Mouse (Mus musculus) heart, adult 9 months (tissue): ENCODE measurements around the gene Asprv1.
A peak's percentile ranks its signal among the peaks of the same experiment; 100 is the strongest.

Experiments used
- DNase-seq, 2 experiments: peaks; one replicate each; pipeline ENCODE4 v3.0.0; 2022; ENCODE audit warnings: low spot score in 2 of 2

The Asprv1 gene

DNA sequence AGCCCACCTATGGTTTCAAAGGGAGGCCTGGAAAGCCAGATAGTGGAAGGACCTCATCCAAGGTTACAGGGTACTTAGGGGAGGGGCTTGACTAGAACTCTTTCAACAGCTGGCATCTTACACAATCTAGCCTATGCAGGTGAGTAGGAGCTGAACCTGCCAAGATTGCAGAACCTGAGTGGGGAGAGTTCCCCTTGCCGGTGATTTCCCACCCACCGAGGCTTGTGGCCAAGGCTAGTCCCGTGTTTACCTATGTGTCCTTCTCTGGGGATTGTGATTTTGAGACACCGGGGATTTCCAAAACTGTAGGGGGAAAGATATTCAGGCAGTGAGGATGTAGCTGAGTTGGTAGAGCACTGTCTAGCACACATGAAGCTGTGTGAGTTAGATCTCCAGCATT, 12.7 kb upstream of the Asprv1 start:
- no peak for DNase-seq

GRCm38 (mm10) chr6:86623201-86623600, 4.8 kb upstream of the Asprv1 start:
- no peak for DNase-seq

- DNase-seq, result peak in 1 of 2 experiments; percentile 14
These were observed 3.6 kb upstream of the Asprv1 start for GRCm38 (mm10) chr6:86624074-86625030.

GRCm38 (mm10) chr6:86630141-86630540, 2.2 kb downstream of the Asprv1 start:
- no peak for DNase-seq

GRCm38 (mm10) chr6:86636495-86636894, 8.5 kb downstream of the Asprv1 start:
- peak; percentile 48 to 59 for DNase-seq

GRCm38 (mm10) chr6:86637171-86637835, 9.3 kb downstream of the Asprv1 start:
- no peak for DNase-seq

GRCm38 (mm10) chr6:86637860-86638259, 9.9 kb downstream of the Asprv1 start:
- DNase-seq, result no peak

DNA sequence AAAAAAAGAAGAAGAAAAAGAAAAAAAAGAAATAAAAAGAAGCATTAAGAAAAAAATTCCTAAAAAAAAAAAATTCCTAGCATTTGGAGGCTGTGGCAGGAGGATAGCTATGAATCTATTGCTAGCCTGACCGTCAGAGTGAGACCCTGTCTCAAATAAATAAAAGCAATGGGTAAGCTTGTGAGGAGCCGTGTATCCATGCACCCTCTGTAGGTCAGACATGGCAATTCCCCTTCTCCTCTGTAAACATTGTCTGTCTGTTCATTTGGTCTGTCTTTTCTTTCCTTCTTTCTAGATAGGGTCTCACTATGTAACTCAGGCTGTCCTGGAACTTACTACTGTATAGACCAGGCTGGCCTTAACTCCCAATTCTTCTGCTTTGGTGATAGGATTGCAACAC, 10.5 kb downstream of the Asprv1 start:
- DNase-seq, result no peak

DNA sequence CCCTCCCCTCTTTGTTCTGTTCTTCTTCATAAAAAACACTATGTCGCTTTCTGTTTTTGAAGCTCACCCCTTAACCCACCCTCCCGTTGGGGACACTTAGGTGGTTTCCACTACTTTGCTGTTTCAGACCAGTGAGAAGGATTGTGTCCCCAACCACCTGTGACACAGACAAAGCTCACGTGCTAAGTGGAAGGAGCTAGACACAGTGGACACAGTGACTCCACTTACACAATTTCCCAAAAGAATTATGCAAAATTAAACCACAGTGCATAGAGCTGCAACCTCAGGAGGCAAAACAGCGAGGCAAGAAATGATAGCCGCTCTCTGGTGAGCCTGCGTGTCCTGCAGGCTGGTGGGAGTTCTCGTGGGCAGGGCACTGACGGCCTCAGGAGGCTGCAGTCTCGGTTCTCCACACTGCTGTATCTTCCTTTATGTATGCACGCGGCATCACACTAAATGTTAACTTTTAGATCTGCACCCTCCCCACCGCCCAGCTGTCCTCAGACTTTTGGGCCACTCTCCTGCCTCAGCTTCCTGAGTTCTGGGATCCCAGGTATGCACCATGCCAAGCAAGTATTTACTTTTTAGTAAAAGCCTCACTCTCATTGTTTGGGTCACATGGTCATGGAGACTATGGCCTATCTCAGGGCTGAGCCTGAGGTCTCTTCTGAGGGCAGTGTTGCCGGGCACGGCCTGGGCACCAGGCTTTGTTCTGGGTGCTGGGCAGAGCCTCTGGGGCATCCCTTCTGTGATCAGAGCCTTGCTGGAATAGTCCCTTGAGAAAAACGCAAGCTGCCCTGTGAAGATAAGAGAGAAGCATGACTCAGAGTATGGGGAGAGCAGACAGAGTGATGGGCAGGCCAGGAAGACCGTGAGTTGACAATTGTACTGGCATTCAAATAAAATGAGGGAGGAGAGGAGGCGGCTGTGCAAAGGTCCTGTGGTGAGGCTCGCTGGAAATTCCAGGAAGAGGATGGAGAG, 11.5 kb downstream of the Asprv1 start:
- DNase-seq, result no peak

- DNase-seq, result no peak
These were observed 12.2 kb downstream of the Asprv1 start for GRCm38 (mm10) chr6:86640161-86640560.

DNA sequence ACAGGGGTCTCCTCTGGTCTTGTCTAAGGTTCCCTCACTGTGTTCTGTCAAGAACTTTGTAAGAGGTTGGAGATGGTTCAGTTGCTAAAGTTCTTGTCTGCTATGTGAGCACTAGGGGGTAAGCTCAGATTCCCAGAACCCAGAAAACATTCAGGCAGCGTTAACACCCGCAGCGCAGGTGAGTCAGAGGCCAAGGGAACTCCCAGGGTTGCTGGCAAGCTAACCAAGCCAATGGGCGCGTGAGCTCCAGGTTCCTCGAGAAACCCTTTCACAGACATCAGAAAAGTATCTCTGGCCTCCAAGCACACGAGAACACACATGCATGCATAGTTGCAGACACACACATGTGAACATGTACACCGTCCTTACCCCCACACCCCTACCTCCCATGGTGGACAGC, 12.8 kb downstream of the Asprv1 start:
- DNase-seq, result no peak

GRCm38 (mm10) chr6:86641716-86642115, 13.8 kb downstream of the Asprv1 start:
- no peak for DNase-seq

DNA sequence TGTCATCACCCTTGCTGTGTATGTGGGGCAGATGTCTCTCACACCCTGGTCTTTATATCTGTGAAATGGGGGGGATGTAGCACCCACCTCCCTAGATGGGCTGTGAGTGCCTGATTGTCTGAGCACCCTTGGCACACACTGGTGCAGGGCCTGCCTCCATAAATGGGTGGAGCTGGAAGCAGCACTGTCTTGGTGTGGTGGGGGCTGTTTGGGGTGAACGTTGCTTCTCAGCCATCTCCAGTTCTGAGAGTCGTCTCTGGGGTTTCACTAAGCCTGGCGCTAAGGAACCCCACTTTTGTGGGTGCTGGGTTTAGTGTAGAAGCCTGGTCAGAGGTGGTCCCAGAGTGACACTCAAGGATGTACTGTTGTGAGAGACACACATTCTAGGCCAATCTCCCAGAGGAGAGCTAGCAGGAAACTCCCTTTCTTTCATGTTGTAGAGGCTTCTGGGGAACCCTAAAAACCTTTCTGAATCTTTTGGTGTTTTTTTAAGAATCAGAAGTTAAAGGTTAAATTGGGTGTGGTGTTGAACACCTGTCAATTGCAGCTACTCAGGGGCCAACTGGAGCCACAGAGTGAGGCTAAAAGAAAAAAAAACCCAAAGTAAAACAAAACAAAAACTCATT, 16.9 kb downstream of the Asprv1 start:
- DNase-seq, result no peak

- DNase-seq, result no peak
These were observed 17.6 kb downstream of the Asprv1 start for GRCm38 (mm10) chr6:86645551-86645950.

DNA sequence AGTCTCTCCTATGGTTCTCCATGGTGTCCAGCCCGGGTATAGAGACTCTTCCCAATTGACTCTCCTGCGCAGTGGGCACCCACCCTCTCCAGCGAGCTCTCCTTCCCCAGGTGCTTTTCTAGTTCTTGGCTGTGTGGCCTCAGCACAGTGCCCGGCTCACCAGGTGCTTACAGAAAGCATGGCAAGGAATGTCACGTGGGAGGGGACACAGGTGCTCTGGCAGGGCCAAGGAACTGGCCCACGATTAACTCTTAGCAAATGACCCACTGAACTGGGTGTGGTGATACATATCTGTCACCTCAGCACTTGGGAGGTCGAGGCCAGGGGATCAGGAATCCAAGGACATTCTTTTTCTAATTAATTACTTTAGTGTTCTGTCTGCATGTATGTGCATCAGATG, 18.2 kb downstream of the Asprv1 start:
- no peak for DNase-seq

DNA sequence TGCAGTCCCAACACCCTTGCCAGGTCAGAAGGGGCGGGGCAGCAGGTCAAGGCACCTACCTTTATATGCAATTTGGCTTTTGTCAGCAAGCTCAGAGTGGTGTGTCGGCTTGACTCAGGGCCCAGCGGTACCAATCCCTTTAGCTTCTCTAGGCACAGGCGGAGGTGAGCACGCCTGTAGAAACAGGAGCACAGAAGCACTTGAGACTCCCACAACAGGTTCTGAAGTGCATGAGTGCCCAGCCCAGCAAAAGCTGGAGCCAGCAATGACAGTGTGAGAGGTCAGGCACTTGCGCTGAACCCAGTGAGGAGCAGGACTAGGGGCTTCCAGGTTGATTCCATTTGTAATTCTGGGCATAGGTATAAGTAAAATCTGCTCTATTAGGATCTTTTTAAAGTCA, 25.1 kb downstream of the Asprv1 start:
- DNase-seq, result no peak

DNA sequence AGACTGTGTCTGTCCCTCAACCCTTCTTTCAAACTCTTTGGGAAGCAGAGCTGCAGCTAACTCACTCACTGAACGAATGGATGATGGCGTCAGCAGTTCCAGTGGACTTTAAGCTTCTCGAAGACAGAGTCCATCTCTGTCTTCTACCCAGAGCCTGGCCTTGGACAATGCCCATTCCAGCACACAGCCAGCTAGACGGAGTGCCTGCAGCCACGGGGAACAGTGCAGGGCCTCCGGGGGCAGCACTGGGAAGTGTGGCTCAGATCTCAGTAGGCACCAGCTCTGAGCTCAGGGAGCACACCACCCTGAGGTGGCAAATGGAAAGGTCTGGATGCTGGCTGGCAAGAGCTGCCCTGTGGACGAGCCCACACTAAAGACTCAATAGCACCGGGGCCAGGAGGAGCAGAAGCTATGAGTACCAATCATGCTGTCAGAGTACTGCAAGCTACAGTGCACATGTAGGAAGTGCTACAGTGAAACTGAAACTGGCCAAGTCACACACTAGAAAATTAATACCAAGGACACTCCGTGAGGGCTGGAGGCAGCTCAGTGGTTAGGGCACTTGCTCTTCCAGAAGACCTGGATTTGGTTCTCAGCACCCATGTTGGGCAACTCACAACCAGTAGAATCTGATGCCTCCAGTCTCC, 26.4 kb downstream of the Asprv1 start:
- DNase-seq, result no peak

GRCm38 (mm10) chr6:86658501-86658900, 30.5 kb downstream of the Asprv1 start:
- DNase-seq, result no peak

DNA sequence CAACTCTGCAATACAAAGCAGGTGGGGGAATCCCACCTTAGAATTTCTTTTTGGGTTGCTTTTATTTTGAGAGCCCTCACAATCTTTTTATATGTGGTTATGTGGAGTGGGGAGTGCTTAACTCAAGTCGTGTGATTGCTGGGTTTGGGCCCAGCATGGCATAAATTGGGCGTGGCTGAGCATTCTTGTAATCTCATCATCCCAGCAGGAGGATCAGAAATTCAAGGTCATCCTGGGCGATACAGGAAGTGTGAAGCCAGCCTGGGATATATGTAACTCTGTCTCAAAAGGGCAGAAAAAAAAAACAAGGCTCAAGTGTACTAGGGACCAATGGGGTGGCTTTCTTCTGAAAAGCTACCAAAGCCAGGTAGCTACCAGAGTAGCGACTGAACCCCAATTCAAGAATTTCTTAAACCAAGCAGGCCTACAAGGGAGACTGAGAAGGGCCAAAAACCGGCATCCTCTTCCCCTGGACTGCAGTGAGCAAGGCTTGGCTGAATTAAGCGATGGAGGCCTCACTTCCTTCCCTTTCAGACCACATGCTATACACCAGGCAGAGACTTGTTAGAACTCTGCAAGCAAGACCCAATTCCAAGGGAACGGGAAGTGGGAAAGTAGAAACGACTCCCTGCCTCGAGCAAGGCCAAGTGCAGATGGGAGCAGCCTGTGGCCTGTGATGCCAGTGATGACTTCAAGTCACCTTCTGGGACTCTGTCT, 32.4 kb downstream of the Asprv1 start:
- DNase-seq, result no peak

- no peak for DNase-seq
These were observed 37.1 kb downstream of the Asprv1 start for GRCm38 (mm10) chr6:86665076-86665475.
